Mouse (Mus musculus) v-Abl transformed pro-B cells (cell line): ENCODE results near the gene Rpe65.

ENCODE experiments used
- in situ Hi-C, 2 experiments: fragments of 400-800 bp; cut with MboI; formaldehyde crosslinking; loops; one replicate each; pipeline ENCODE4 v1.15.1; 2025; ENCODE audit not compliant: unreplicated experiment in 2 of 2

Gene Rpe65

DNA sequence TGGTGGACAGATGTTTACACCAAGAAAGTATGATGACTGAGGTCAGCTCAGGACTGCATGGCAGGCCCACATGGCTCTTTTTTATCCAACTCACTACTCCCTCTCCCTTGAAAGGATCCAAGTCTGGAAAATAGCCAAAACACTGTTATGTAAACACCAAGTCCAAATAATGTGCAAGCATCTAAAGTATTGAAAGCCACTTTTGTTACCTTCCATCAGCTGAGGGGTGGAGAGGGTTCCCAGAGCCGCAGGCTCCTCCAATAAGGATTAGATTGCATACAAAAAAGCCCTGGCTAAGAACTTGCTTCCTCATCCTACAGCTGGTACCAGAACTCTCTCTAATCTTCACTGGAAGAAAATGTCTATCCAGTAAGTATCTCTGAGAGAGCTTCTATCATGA lies at the start of gene Rpe65:
Gene Rpe65, plus strand, starts transcription at position 301 of the 400 bp plus-strand sequence.
- in situ Hi-C loops, result no loop called here

DNA sequence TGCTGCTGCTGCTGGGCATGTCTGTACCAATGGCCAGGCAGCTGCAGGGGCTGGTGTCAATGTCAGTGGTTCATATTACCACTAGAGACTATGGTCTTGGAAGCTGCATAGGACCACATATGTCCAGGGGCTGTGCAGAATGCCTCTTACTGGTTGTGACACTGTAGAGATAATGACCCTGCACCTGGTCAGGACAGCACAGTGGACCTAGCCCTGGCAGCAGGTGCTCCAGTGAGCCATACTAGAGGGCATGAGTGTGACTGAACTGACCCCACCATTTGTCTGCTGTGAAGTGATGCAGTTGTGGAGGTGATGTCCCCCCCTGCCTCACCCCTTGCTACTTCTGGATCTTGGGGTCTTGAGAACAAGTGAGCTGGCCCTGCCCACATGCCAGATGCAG lies 48.8 kb upstream of the Rpe65 start:
- in situ Hi-C loops, result no loop called here

DNA sequence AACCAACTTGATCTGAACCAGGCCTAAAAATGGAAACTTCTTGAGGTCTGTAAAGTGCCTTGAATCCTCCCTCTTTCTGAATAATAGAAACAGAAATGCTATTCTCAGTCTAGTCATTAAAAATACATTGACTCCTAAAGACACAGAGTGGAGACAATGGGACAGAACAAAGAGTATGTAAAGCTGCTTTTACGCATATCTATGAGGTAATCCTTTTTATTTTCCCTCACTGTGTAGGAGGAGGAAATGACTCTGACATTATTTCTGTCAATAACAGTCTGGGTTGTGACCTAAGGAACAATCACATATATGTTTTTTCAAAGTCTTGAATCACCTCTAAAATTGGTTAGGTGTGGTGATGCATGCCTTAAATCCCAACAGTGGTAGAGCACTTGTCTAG lies 16.0 kb downstream of the Rpe65 start:
- in situ Hi-C loops, result no loop called here

DNA sequence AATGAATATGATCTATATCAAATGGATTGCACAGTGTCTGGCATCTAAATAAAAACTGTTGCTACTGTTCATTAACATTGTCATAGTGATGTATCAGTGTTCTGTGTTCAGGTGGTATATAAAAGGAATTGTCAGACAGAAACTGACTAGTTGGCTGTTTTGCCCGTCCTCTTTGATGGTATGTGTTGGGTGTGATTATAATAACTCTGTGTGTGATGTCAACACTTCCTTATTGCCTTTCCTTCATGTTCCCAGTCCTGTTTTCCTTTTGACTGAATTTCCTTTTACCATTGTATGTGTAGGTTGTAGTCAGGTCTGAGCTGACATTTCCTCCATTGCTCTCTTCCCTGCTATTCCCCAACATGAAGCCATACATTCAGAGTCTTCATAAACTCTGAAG lies 22.1 kb downstream of the Rpe65 start:
- in situ Hi-C loops, result no loop called here

DNA sequence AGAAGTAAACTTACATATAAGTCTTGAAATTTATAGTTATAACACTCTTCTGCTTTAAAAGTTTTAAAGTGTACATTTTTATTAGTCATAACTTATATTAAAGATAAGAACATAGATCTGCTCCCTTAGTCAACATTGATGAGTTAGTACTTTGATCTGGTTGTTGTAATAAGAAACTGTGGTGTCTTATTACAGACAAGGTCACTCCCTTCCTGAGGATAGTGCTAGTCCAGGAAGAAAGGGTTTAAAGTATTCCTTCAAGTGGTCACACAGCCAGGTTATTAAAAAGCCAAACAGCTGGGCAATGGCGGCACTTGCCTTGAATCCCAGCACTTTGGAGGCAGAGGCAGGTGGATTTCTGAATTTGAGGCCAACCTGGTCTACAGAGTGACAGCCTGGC lies 25.0 kb downstream of the Rpe65 start:
- in situ Hi-C loops, result no loop called here

DNA sequence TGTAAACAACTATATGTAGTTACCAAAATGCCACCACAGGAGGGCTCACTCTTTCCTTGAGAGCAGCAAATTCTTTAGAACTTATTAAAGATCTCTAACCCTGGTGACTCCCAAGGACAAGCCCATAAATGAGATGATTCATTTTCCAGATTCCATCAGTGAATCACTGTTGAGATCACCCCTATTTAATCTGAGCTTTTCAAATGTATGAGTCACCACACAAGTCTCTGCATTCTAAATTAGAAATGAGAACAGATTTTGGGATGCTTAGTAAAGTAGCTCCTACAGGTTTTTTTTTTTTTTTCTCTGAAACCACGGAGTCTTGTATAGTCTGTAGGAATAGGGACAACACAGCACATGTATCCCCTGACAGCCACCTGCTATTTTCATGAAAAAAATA lies 61.8 kb downstream of the Rpe65 start:
- in situ Hi-C loops, result no loop called here

DNA sequence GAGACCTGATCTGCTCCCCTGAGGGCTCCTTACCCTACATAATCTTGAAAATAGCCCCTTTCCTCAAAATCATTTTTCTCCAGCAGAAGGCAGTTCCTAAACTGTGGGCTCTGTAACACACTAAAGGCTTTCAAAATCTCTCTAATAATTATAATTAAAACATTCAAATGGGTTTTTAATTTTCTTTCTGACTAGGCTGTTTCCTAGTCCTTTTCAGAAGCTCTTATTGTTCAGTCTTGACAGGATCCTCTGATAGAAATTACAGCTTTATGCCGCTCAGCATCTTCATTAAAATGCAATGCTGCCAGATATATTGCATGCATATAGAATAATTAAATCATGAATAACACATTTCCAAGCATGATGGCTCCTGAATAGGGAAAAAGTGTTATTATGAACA lies 64.4 kb downstream of the Rpe65 start:
- in situ Hi-C loops, result no loop called here
